Mouse (Mus musculus) midbrain, embryonic 12.5 days (tissue): Measurements from ENCODE around the gene Kif1c. TPM values are rescaled to one million over a fixed set of nuclear protein-coding genes. Genes with fewer than 3 reads are reported as not detected.

Source experiments
- microRNA-seq: library from miRNA; unstranded; fragments of <30 nt; microRNA quantifications from one replicate; pipeline ENCODE4, GENCODE M21; 2017
- polyA plus RNA-seq: library from polyadenylated mRNA; unstranded; fragments of >200 nt; fragmentation: Nextera tagmentation; extraction: Ambion mirVana; gene quantifications from 2 replicates; pipeline ENCODE4 v1.2.1, GENCODE M21; 2016

The Kif1c gene
- polyA plus RNA-seq, 1 experiment from 2014 or later = 2.2 TPM

Small RNA genes within 50 kb of the gene (microRNA-seq; reads per million reads assigned to microRNA genes)
- gene Gm22760 = not detected
- not detected for gene Mir6925

Other genes starting within 250 kb of the Kif1c start
- gene Med11, start 248.6 kb upstream of the Kif1c start, polyA plus RNA-seq = 37.6 and 39.2 TPM in 2 replicates
- gene Zmynd15, start 241.1 kb upstream of the Kif1c start, polyA plus RNA-seq = 0.21 and 0.33 TPM in 2 replicates
- gene Cxcl16, start 240.6 kb upstream of the Kif1c start, polyA plus RNA-seq = 1.6 and 1.7 TPM in 2 replicates
- gene Tm4sf5, start 195.3 kb upstream of the Kif1c start, polyA plus RNA-seq = 0.46 TPM in 1 of 2 replicates, not detected in the other
- gene Vmo1, start 185.9 kb upstream of the Kif1c start, polyA plus RNA-seq = not detected in 2 replicates
- gene Gltpd2, start 181.4 kb upstream of the Kif1c start, polyA plus RNA-seq = 0.26 TPM in 1 of 2 replicates, not detected in the other
- 774 and 783 TPM in 2 replicates for gene Psmb6, start 175.2 kb upstream of the Kif1c start, polyA plus RNA-seq
- gene Gm40193, start 167.6 kb upstream of the Kif1c start, polyA plus RNA-seq = not detected in 2 replicates
- 4.0 and 5.7 TPM in 2 replicates for gene Pld2, start 160.5 kb upstream of the Kif1c start, polyA plus RNA-seq
- 14.7 and 16.8 TPM in 2 replicates for gene Mink1, start 137.7 kb upstream of the Kif1c start, polyA plus RNA-seq
- not detected in 2 replicates for gene 4930544D05Rik, start 84.7 kb upstream of the Kif1c start, polyA plus RNA-seq
- gene Chrne, start 81.3 kb upstream of the Kif1c start, polyA plus RNA-seq = 0.32 TPM in 1 of 2 replicates, not detected in the other
- 0.35 and 0.37 TPM in 2 replicates for gene Gp1ba, start 61.4 kb upstream of the Kif1c start, polyA plus RNA-seq
- 96.6 and 101 TPM in 2 replicates for gene Rnf167, start 53.3 kb upstream of the Kif1c start, polyA plus RNA-seq
- 138 and 149 TPM in 2 replicates for gene Slc25a11, start 53.1 kb upstream of the Kif1c start, polyA plus RNA-seq
- gene Pfn1, start 45.9 kb upstream of the Kif1c start, polyA plus RNA-seq = 1,047 and 1,099 TPM in 2 replicates
- 12.0 and 12.7 TPM in 2 replicates for gene Eno3, start 43.3 kb upstream of the Kif1c start, polyA plus RNA-seq
- 156 and 160 TPM in 2 replicates for gene Spag7, start 31.1 kb upstream of the Kif1c start, polyA plus RNA-seq
- gene Camta2, start 12.4 kb upstream of the Kif1c start, polyA plus RNA-seq = 13.0 and 14.9 TPM in 2 replicates
- gene Inca1, start 393 bp upstream of the Kif1c start, polyA plus RNA-seq = 0.86 and 1.3 TPM in 2 replicates
- gene Zfp3, start 63.7 kb downstream of the Kif1c start, polyA plus RNA-seq = 10.6 and 11.7 TPM in 2 replicates
- gene Scimp, start 112.0 kb downstream of the Kif1c start, polyA plus RNA-seq = not detected in 2 replicates
- gene Rabep1, start 144.2 kb downstream of the Kif1c start, polyA plus RNA-seq = 49.6 and 58.4 TPM in 2 replicates